Mouse (Mus musculus) hindbrain, embryonic 11.5 days (tissue): ENCODE measurements around the gene 1700029P11Rik. TPM values are rescaled to one million over a fixed set of nuclear protein-coding genes. Genes with fewer than 3 reads are reported as not detected.

Experiments used
- ATAC-seq: fragments of 200-750 bp; cut with Nextera tagmentation; 2 replicates; pipeline ENCODE4 v1.8.0; 2017; ENCODE audit warnings: mild to moderate bottlenecking, moderate TSS enrichment, moderate library complexity; ENCODE audit not compliant: low FRiP score
- DNase-seq: peaks from one replicate; pipeline ENCODE4 v3.0.0-alpha.2; 2015; ENCODE audit warnings: low spot score
- H3K27ac ChIP-seq: fragments of 300-500 bp; sonication (generic); 2 replicates; pipeline ENCODE4 v1.5.1; 2014; ENCODE audit warnings: mild to moderate bottlenecking, low read depth, low read length
- H3K27me3 ChIP-seq: fragments of 300-500 bp; sonication (generic); 2 replicates; pipeline ENCODE4 v1.6.1; 2014; ENCODE audit warnings: mild to moderate bottlenecking, low read length, moderate library complexity, mixed read lengths; ENCODE audit not compliant: control insufficient read depth, insufficient read depth
- H3K36me3 ChIP-seq: fragments of 300-500 bp; sonication (generic); 2 replicates; pipeline ENCODE4 v1.6.1; 2014; ENCODE audit warnings: mild to moderate bottlenecking, low read length, moderate library complexity, mixed read lengths; ENCODE audit not compliant: control insufficient read depth, insufficient read depth
- H3K4me1 ChIP-seq: fragments of 300-500 bp; sonication (generic); replicated peaks from 2 replicates; pipeline ENCODE4 v1.6.1; 2014; ENCODE audit warnings: low read length, mixed read lengths; ENCODE audit not compliant: control insufficient read depth, insufficient read depth
- H3K4me2 ChIP-seq: fragments of 300-500 bp; sonication (generic); replicated peaks from 2 replicates; pipeline ENCODE4 v1.6.1; 2014; ENCODE audit warnings: mild to moderate bottlenecking, low read depth, low read length
- H3K4me3 ChIP-seq: fragments of 300-500 bp; sonication (generic); 2 replicates; pipeline ENCODE4 v1.5.1; 2014; ENCODE audit warnings: low read depth, low read length
- H3K9ac ChIP-seq: fragments of 300-500 bp; sonication (generic); 2 replicates; pipeline ENCODE4 v1.6.1; 2014; ENCODE audit warnings: low read depth, low read length
- H3K9me3 ChIP-seq: fragments of 300-500 bp; sonication (generic); 2 replicates; pipeline ENCODE4 v1.6.1; 2016; ENCODE audit warnings: low read length; ENCODE audit not compliant: control insufficient read depth
- WGBS: fragments of 180-500 bp; shearing (Covaris S2); extraction: QIAGEN DNeasy Blood & Tissue Kit; methylation state at CpG from one replicate; pipeline ENCODE4 v1.1.7; 2014; 5-methylcytosine and 5-hydroxymethylcytosine counted together
- polyA plus RNA-seq: library from polyadenylated mRNA; unstranded; fragments of >200 nt; fragmentation: Nextera tagmentation; extraction: Ambion mirVana; gene quantifications from 2 replicates; pipeline ENCODE4 v1.2.1, GENCODE M21; 2014

Gene 1700029P11Rik
- polyA plus RNA-seq, 1 experiment from 2014 or later = not detected

DNA sequence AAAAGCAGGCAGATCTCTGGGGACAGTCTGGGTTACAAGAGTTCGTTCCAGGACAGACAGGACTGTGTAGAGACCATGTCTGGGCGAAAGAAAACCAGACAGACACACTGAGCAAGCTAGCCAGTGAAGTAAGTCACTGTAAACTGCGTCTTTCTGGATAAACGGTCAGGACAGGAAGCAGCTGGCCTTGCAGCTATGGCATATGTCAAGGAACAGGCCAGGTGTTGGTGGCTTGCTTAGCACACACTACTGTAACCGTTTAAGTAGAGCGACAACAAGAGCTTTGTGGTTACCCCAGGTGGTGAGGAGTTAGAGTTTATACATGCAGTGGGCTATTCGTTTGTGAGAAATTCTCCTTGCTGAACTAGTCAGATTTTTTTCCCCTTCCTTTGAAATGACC lies 47.4 kb downstream of the 1700029P11Rik start:
- WGBS = 92% methylated on average over 7 of the region's 7 CpGs

More for the DNA sequence above, 47.4 kb downstream of the 1700029P11Rik start:
- Histone ChIP-seq H3K4me3 (no peak overlapping the region), H3K4me2 (no peak overlapping the region), H3K27me3 (no peaks in the 10 kb centered on the region), H3K9me3 (no peaks in the 10 kb centered on the region), H3K36me3 (peaks cover 8% of the 10 kb centered on the region; the same call in 1 of the 2 replicates), H3K9ac (no peak overlapping the region), H3K27ac (no peak overlapping the region), H3K4me1 (no peaks in the 10 kb centered on the region)
- ATAC-seq = no peak
- DNase-seq = no peak

Other genes starting within 250 kb of the 1700029P11Rik start
- 36.8 and 52.6 TPM in 2 replicates for gene Zc3h7b, start 235.5 kb upstream of the 1700029P11Rik start, polyA plus RNA-seq
- gene Rangap1, start 235.0 kb upstream of the 1700029P11Rik start, polyA plus RNA-seq = 130 and 145 TPM in 2 replicates
- gene Tef, start 178.1 kb upstream of the 1700029P11Rik start, polyA plus RNA-seq = 12.0 and 12.4 TPM in 2 replicates
- gene Tob2, start 121.7 kb upstream of the 1700029P11Rik start, polyA plus RNA-seq = 10.5 and 12.5 TPM in 2 replicates
- 184 and 186 TPM in 2 replicates for gene Phf5a, start 108.6 kb upstream of the 1700029P11Rik start, polyA plus RNA-seq
- 155 and 169 TPM in 2 replicates for gene Aco2, start 108.2 kb upstream of the 1700029P11Rik start, polyA plus RNA-seq
- 66.2 and 67.1 TPM in 2 replicates for gene Polr3h, start 54.3 kb upstream of the 1700029P11Rik start, polyA plus RNA-seq
- 25.2 and 25.7 TPM in 2 replicates for gene Csdc2, start 43.8 kb upstream of the 1700029P11Rik start, polyA plus RNA-seq
- gene Pmm1, start 19.6 kb upstream of the 1700029P11Rik start, polyA plus RNA-seq = 31.1 and 33.7 TPM in 2 replicates
- 62.4 and 66.6 TPM in 2 replicates for gene Xrcc6, start 7.3 kb downstream of the 1700029P11Rik start, polyA plus RNA-seq
- 32.6 and 35.6 TPM in 2 replicates for gene Desi1, start 53.3 kb downstream of the 1700029P11Rik start, polyA plus RNA-seq
- 262 and 282 TPM in 2 replicates for gene Snu13, start 67.1 kb downstream of the 1700029P11Rik start, polyA plus RNA-seq
- gene 4930407I10Rik, start 78.6 kb downstream of the 1700029P11Rik start, polyA plus RNA-seq = 0.08 TPM in 1 of 2 replicates, not detected in the other
- not detected in 2 replicates for gene Mei1, start 89.5 kb downstream of the 1700029P11Rik start, polyA plus RNA-seq
- 17.0 and 17.2 TPM in 2 replicates for gene Ccdc134, start 147.4 kb downstream of the 1700029P11Rik start, polyA plus RNA-seq
- gene Srebf2, start 166.6 kb downstream of the 1700029P11Rik start, polyA plus RNA-seq = 143 and 144 TPM in 2 replicates
- 1.0 and 1.9 TPM in 2 replicates for gene Shisa8, start 232.3 kb downstream of the 1700029P11Rik start, polyA plus RNA-seq
- 0.35 and 0.62 TPM in 2 replicates for gene Tnfrsf13c, start 243.8 kb downstream of the 1700029P11Rik start, polyA plus RNA-seq